Mouse (Mus musculus): ENCODE data around the gene Cox4i2. TPM values are rescaled to one million over a fixed set of nuclear protein-coding genes. Genes with fewer than 3 reads are reported as not detected.

The Cox4i2 gene
- polyA plus RNA-seq, 1 experiment from 2014 or later = 18.6 TPM

GRCm38 (mm10) chr2:152813232-152813631 is 59.3 kb downstream of the Cox4i2 start:
- no peaks in the 10 kb centered on the region for H3K9me3 ChIP-seq (ENCODE audit: control insufficient read depth, low read length)
- no peak overlapping the region for H3K4me3 ChIP-seq (ENCODE audit: control insufficient read depth in 1 of 2, insufficient read depth in 1 of 2, low read depth in 1 of 2, low read length in 2 of 2)
- H3K4me2 ChIP-seq (ENCODE audit: low read length) = no peak overlapping the region
- no peak for ATAC-seq (ENCODE audit: insufficient number of reproducible peaks, insufficient read depth, low FRiP score, low read depth)
- H3K27ac ChIP-seq (replicated peaks in 1 of 2; ENCODE audit: control insufficient read depth in 1 of 2, insufficient read depth in 1 of 2, low read depth in 2 of 2, low read length in 2 of 2) = no peak overlapping the region
- WGBS = 100% methylated on average over 1 of the region's 1 CpGs
- H3K4me1 ChIP-seq (ENCODE audit: control insufficient read depth in 2 of 2, insufficient read depth in 2 of 2, low read length in 2 of 2) = peaks cover 18 to 40% of the 10 kb centered on the region in 2 experiments
- no peak overlapping the region for H3K9ac ChIP-seq (ENCODE audit: low read length)
- H3K36me3 ChIP-seq (ENCODE audit: control insufficient read depth, insufficient read depth, low read length) = no peaks in the 10 kb centered on the region
- no peaks in the 10 kb centered on the region for H3K27me3 ChIP-seq (ENCODE audit: control insufficient read depth, insufficient read depth, low read length)

- no peaks in the 10 kb centered on the region for H3K27me3 ChIP-seq (ENCODE audit: control insufficient read depth, insufficient read depth, low read length)
- H3K4me1 ChIP-seq (ENCODE audit: control insufficient read depth in 2 of 2, insufficient read depth in 2 of 2, low read length in 2 of 2) = peaks cover 18 to 50% of the 10 kb centered on the region in 2 experiments
- ATAC-seq (ENCODE audit: insufficient number of reproducible peaks, insufficient read depth, low FRiP score, low read depth) = no peak
- no peaks in the 10 kb centered on the region for H3K9me3 ChIP-seq (ENCODE audit: control insufficient read depth, low read length)
- WGBS = 51% methylated on average over 6 of the region's 6 CpGs
- no peak overlapping the region for H3K9ac ChIP-seq (ENCODE audit: low read length)
- H3K36me3 ChIP-seq (ENCODE audit: control insufficient read depth, insufficient read depth, low read length) = peaks cover 5% of the 10 kb centered on the region; the same call in 1 of the 2 replicates
- no peak overlapping the region for H3K4me2 ChIP-seq (ENCODE audit: low read length)
- H3K4me3 ChIP-seq (ENCODE audit: control insufficient read depth in 1 of 2, insufficient read depth in 1 of 2, low read depth in 1 of 2, low read length in 2 of 2) = no peak overlapping the region
- H3K27ac ChIP-seq (replicated peaks in 1 of 2; ENCODE audit: control insufficient read depth in 1 of 2, insufficient read depth in 1 of 2, low read depth in 2 of 2, low read length in 2 of 2) = no peak overlapping the region
These were observed 60.4 kb downstream of the Cox4i2 start for GRCm38 (mm10) chr2:152814213-152814874.

Small RNA genes within 50 kb of the gene (microRNA-seq; reads per million reads assigned to microRNA genes)
- gene Gm23802 = not detected

Other genes with a start within 250 kb of the Cox4i2 start
- not detected in 2 replicates for gene Defb26, start 242.5 kb upstream of the Cox4i2 start, polyA plus RNA-seq (2014; fragmentation: Nextera tagmentation; extraction: Ambion mirVana)
- gene Defb28, start 235.9 kb upstream of the Cox4i2 start, polyA plus RNA-seq (2014; fragmentation: Nextera tagmentation; extraction: Ambion mirVana) = not detected in 2 replicates
- not detected in 2 replicates for gene Defb29, start 214.1 kb upstream of the Cox4i2 start, polyA plus RNA-seq (2014; fragmentation: Nextera tagmentation; extraction: Ambion mirVana)
- not detected in 2 replicates for gene Gm17416, start 184.8 kb upstream of the Cox4i2 start, polyA plus RNA-seq (2014; fragmentation: Nextera tagmentation; extraction: Ambion mirVana)
- gene Defb21, start 181.4 kb upstream of the Cox4i2 start, polyA plus RNA-seq (2014; fragmentation: Nextera tagmentation; extraction: Ambion mirVana) = not detected in 2 replicates
- 1.2 TPM in 1 of 2 replicates, not detected in the other for gene Defb19, start 173.9 kb upstream of the Cox4i2 start, polyA plus RNA-seq (2014; fragmentation: Nextera tagmentation; extraction: Ambion mirVana)
- not detected in 2 replicates for gene Defb45, start 154.8 kb upstream of the Cox4i2 start, polyA plus RNA-seq (2014; fragmentation: Nextera tagmentation; extraction: Ambion mirVana)
- not detected in 2 replicates for gene Defb36, start 149.8 kb upstream of the Cox4i2 start, polyA plus RNA-seq (2014; fragmentation: Nextera tagmentation; extraction: Ambion mirVana)
- gene Defb25, start 131.1 kb upstream of the Cox4i2 start, polyA plus RNA-seq (2014; fragmentation: Nextera tagmentation; extraction: Ambion mirVana) = 0.94 and 0.95 TPM in 2 replicates
- gene Rem1, start 127.2 kb upstream of the Cox4i2 start, polyA plus RNA-seq (2014; fragmentation: Nextera tagmentation; extraction: Ambion mirVana) = 13.0 and 13.2 TPM in 2 replicates
- 70.6 and 74.6 TPM in 2 replicates for gene H13, start 84.7 kb upstream of the Cox4i2 start, polyA plus RNA-seq (2014; fragmentation: Nextera tagmentation; extraction: Ambion mirVana)
- 20.8 and 25.6 TPM in 2 replicates for gene Mcts2, start 67.1 kb upstream of the Cox4i2 start, polyA plus RNA-seq (2014; fragmentation: Nextera tagmentation; extraction: Ambion mirVana)
- gene Id1, start 17.9 kb upstream of the Cox4i2 start, polyA plus RNA-seq (2014; fragmentation: Nextera tagmentation; extraction: Ambion mirVana) = 56.8 and 61.1 TPM in 2 replicates
- 59.0 and 68.1 TPM in 2 replicates for gene Bcl2l1, start 77.6 kb downstream of the Cox4i2 start, polyA plus RNA-seq (2014; fragmentation: Nextera tagmentation; extraction: Ambion mirVana)
- 56.2 and 60.8 TPM in 2 replicates for gene Tpx2, start 93.8 kb downstream of the Cox4i2 start, polyA plus RNA-seq (2014; fragmentation: Nextera tagmentation; extraction: Ambion mirVana)
- not detected in 2 replicates for gene Mylk2, start 157.2 kb downstream of the Cox4i2 start, polyA plus RNA-seq (2014; fragmentation: Nextera tagmentation; extraction: Ambion mirVana)
- 5.3 and 5.6 TPM in 2 replicates for gene Foxs1, start 179.0 kb downstream of the Cox4i2 start, polyA plus RNA-seq (2014; fragmentation: Nextera tagmentation; extraction: Ambion mirVana)
- not detected in 2 replicates for gene Dusp15, start 197.5 kb downstream of the Cox4i2 start, polyA plus RNA-seq (2014; fragmentation: Nextera tagmentation; extraction: Ambion mirVana)
- gene Ttll9, start 208.3 kb downstream of the Cox4i2 start, polyA plus RNA-seq (2014; fragmentation: Nextera tagmentation; extraction: Ambion mirVana) = 0.30 TPM in 1 of 2 replicates, not detected in the other